Mouse (Mus musculus) lung, postnatal 25 days (tissue): ENCODE measurements around the gene Nadk.
A peak's percentile ranks its signal among the peaks of the same experiment; 100 is the strongest.

ENCODE experiments used
- DNase-seq: peaks from one replicate; pipeline ENCODE4 v3.0.0; 2022; ENCODE audit warnings: low spot score

The Nadk gene

GRCm38 (mm10) chr4:155602753-155603152, 40.6 kb downstream of the Nadk start:
- no peak for DNase-seq

GRCm38 (mm10) chr4:155603801-155604200, 41.6 kb downstream of the Nadk start:
- no peak for DNase-seq

- DNase-seq = no peak
Measured at GRCm38 (mm10) chr4:155605132-155605531, 43.0 kb downstream of the Nadk start.

GRCm38 (mm10) chr4:155606825-155607224, 44.6 kb downstream of the Nadk start:
- DNase-seq = no peak

GRCm38 (mm10) chr4:155611860-155612259, 49.7 kb downstream of the Nadk start:
- DNase-seq = no peak

GRCm38 (mm10) chr4:155613264-155613663, 51.1 kb downstream of the Nadk start:
- no peak for DNase-seq

GRCm38 (mm10) chr4:155618321-155618720, 56.1 kb downstream of the Nadk start:
- DNase-seq = no peak

- DNase-seq = peak; percentile 97
Measured at GRCm38 (mm10) chr4:155624338-155625291, 62.4 kb downstream of the Nadk start, which contains the start of gene Cdk11b. Gene Cdk11b (plus strand): TSS chr4:155624854.

- no peak for DNase-seq
Measured at GRCm38 (mm10) chr4:155630267-155630666, 68.1 kb downstream of the Nadk start.

- no peak for DNase-seq
Measured at GRCm38 (mm10) chr4:155635766-155636499, 73.8 kb downstream of the Nadk start.
